Mouse (Mus musculus) heart, adult 2 months (tissue): ENCODE measurements around the gene Col6a1.

Experiments
- CTCF ChIP-seq: fragments of 200-600 bp; IDR thresholded peaks from 2 replicates; pipeline ENCODE4 v1.8.1; 2022; ENCODE audit warnings: antibody characterized with exemption, mild to moderate bottlenecking, moderate library complexity
- POLR2A ChIP-seq: fragments of 200-500 bp; IDR thresholded peaks from 2 replicates; pipeline ENCODE4 v1.6.1; 2011; ENCODE audit warnings: mild to moderate bottlenecking, low read depth, low read length, control low read depth; ENCODE audit not compliant: insufficient read depth

DNA sequence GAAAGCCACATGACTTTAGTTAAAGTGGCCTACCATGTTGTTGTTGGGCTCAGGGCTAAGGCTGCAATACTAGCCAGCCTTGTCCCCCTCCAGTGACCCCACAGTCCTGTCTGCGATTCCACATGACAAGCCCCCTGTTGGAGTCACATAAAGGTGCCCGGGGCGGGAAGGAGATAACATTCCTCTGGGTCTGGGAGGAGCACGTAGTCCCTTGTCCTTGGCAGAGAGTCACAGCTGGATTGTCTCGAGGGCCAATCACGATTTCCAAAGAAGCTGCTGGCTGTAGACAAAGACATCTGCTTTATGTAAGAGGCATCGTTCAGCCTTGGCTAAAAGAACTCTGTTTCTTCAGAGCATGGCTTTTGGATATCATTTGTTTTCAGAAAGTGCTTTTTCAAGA lies 31.2 kb downstream of the Col6a1 start:
- TF ChIP-seq CTCF = no peak
- no peak for TF ChIP-seq POLR2A
